14 mouse cellular contexts compared by ENCODE assay signal in genomic region chr5:136583666-136584464, GRCm38 (mm10). TPM values are rescaled to one million over a fixed set of nuclear protein-coding genes. Genes with fewer than 3 reads are reported as not detected.
DNase-seq lines count a peak whose midpoint lies in the region; ATAC-seq and TF ChIP-seq lines count a peak whose summit lies in the region.
"Had no signal": no experiment of that assay in that cellular context is flagged by ENCODE, and none has a peak within 500 bp of the region (broad histone marks: within the 10 kb centered on the region; RNA-seq: fewer than 3 reads in every experiment).

No protein-coding gene starts in this region.

- ATAC-seq in granulocyte monocyte progenitor cell, adult 5-6 weeks (replicated peaks; ENCODE audit: poor library complexity, severe bottlenecking): peak; percentile 84
- no peak for ATAC-seq in forebrain, embryonic 15.5 days (replicated peaks)
- no peak for ATAC-seq in midbrain, embryonic 14.5 days (ENCODE audit: low FRiP score, low TSS enrichment)
- ATAC-seq: forebrain, postnatal 0 days had no signal

- TF ChIP-seq CTCF in spleen, adult 2 months (IDR thresholded peaks at IDR 0.05; ENCODE audit: extremely low read depth, insufficient read depth, insufficient read length, insufficient replicate concordance): no peak

- WGBS in spleen, adult 2 months: 33% methylated on average over 4 of the region's 4 CpGs
- 71% methylated on average over 4 of the region's 4 CpGs for WGBS in forebrain, embryonic 15.5 days
- WGBS in midbrain, embryonic 14.5 days: 81% methylated on average over 4 of the region's 4 CpGs

- peaks cover 4% of the 10 kb centered on the region; the same call in 1 of the 2 replicates for H3K27me3 ChIP-seq in spleen, adult 2 months (ENCODE audit: control insufficient read depth, insufficient read depth, low read length)
- H3K27me3 ChIP-seq in splenic B cell, adult 2 months (ENCODE audit: control insufficient read depth, insufficient read depth, low read length, poor library complexity, severe bottlenecking): no peaks in the 10 kb centered on the region
- peaks cover 31% of the 10 kb centered on the region for H3K27me3 ChIP-seq in forebrain, embryonic 15.5 days
- peaks cover 18% of the 10 kb centered on the region for H3K27me3 ChIP-seq in midbrain, embryonic 14.5 days (ENCODE audit: control insufficient read depth, insufficient read depth, low read length)

- no peak for TF ChIP-seq POLR2A in spleen, adult 2 months (IDR thresholded peaks at IDR 0.05; ENCODE audit: low read depth, low read length)

- no peaks in the 10 kb centered on the region for H3K9me3 ChIP-seq in ES-E14 (ENCODE audit: control insufficient read depth, insufficient read depth, low read depth, low read length)
- H3K9me3 ChIP-seq in forebrain, embryonic 15.5 days: no peaks in the 10 kb centered on the region
- H3K9me3 ChIP-seq in midbrain, embryonic 14.5 days (ENCODE audit: control insufficient read depth, low read length): no peaks in the 10 kb centered on the region
- H3K9me3 ChIP-seq: hindbrain, embryonic 12.5 days; stomach, embryonic 15.5 days had no signal

- in situ Hi-C loops in ES-E14 (cut with MboI; ENCODE audit: low sequenced_read_pairs in 2 of 2, unreplicated experiment in 2 of 2): no loop called here

- no peaks in the 10 kb centered on the region for H3K36me3 ChIP-seq in spleen, adult 2 months (ENCODE audit: control insufficient read depth, insufficient read depth, low read length)
- H3K36me3 ChIP-seq in ES-E14 (ENCODE audit: control insufficient read depth, insufficient read depth, low read length, poor library complexity, severe bottlenecking): no peaks in the 10 kb centered on the region
- no peaks in the 10 kb centered on the region for H3K36me3 ChIP-seq in splenic B cell, adult 2 months (ENCODE audit: control insufficient read depth, insufficient read depth, low read length, poor library complexity, severe bottlenecking)
- H3K36me3 ChIP-seq in forebrain, embryonic 15.5 days: no peaks in the 10 kb centered on the region
- no peaks in the 10 kb centered on the region for H3K36me3 ChIP-seq in midbrain, embryonic 14.5 days (ENCODE audit: control insufficient read depth, insufficient read depth, low read length)
- H3K36me3 ChIP-seq: hindbrain, embryonic 12.5 days; limb, embryonic 15.5 days; stomach, embryonic 15.5 days had no signal

- H3K4me1 ChIP-seq in spleen, adult 2 months (ENCODE audit: control insufficient read depth, insufficient read depth, insufficient read length): peaks cover 4% of the 10 kb centered on the region; the same call in 1 of the 2 replicates
- H3K4me1 ChIP-seq in ES-E14 (ENCODE audit: control insufficient read depth in 2 of 2, insufficient read depth in 2 of 2, low read length in 2 of 2, poor library complexity in 1 of 2): peaks cover 0 to 14% of the 10 kb centered on the region in 2 experiments; a peak in 3 of 4 replicates
- H3K4me1 ChIP-seq in forebrain, embryonic 15.5 days: no peaks in the 10 kb centered on the region
- no peaks in the 10 kb centered on the region for H3K4me1 ChIP-seq in midbrain, embryonic 14.5 days (ENCODE audit: control insufficient read depth, insufficient read depth, low read length)
- H3K4me1 ChIP-seq: hindbrain, embryonic 12.5 days had no signal

- no peak overlapping the region for H3K4me3 ChIP-seq in spleen, adult 2 months (ENCODE audit: extremely low read depth, insufficient read depth, insufficient read length)
- H3K4me3 ChIP-seq in ES-E14 (ENCODE audit: insufficient read depth in 1 of 2, low read depth in 1 of 2, low read length in 2 of 2, poor library complexity in 1 of 2, severe bottlenecking in 1 of 2): no peak overlapping the region
- H3K4me3 ChIP-seq in forebrain, embryonic 15.5 days: no peak overlapping the region
- H3K4me3 ChIP-seq in midbrain, embryonic 14.5 days (replicated peaks; ENCODE audit: low read depth, low read length): no peak overlapping the region
- H3K4me3 ChIP-seq: hindbrain, embryonic 12.5 days; limb, embryonic 15.5 days; stomach, embryonic 15.5 days had no signal

- H3K9ac ChIP-seq in ES-E14 (ENCODE audit: insufficient read depth, low read depth, low read length, poor library complexity, severe bottlenecking): no peak overlapping the region
- H3K9ac ChIP-seq in forebrain, embryonic 15.5 days (replicated peaks): no peak overlapping the region
- H3K9ac ChIP-seq in midbrain, embryonic 14.5 days (replicated peaks; ENCODE audit: low read length): no peak overlapping the region
- H3K9ac ChIP-seq: forebrain, postnatal 0 days; hindbrain, embryonic 12.5 days; limb, embryonic 15.5 days; stomach, embryonic 15.5 days had no signal

- H3K4me2 ChIP-seq in forebrain, embryonic 15.5 days (replicated peaks): no peak overlapping the region
- no peak overlapping the region for H3K4me2 ChIP-seq in midbrain, embryonic 14.5 days (ENCODE audit: low read length)
- H3K4me2 ChIP-seq: hindbrain, embryonic 12.5 days; limb, embryonic 15.5 days; stomach, embryonic 15.5 days had no signal

- no peak overlapping the region for H3K27ac ChIP-seq in spleen, adult 2 months (ENCODE audit: insufficient read depth, low read length)
- peak overlapping the region; percentile 71; the same call in 1 of the 2 replicates for H3K27ac ChIP-seq in ES-E14 (ENCODE audit: insufficient read depth, low read depth, low read length, poor library complexity, severe bottlenecking)
- no peak overlapping the region for H3K27ac ChIP-seq in forebrain, embryonic 15.5 days (replicated peaks)
- H3K27ac ChIP-seq in midbrain, embryonic 14.5 days (replicated peaks; ENCODE audit: low read depth, low read length): no peak overlapping the region
- H3K27ac ChIP-seq: hindbrain, embryonic 12.5 days; limb, embryonic 15.5 days; stomach, embryonic 15.5 days had no signal

- DNase-seq in spleen, adult 2 months (ENCODE audit: low read depth in 1 of 2, low spot score in 2 of 2): peak; percentile 21 to 54
- DNase-seq in spleen, postnatal 14 days (ENCODE audit: low spot score in 2 of 2): no peak
- no peak for DNase-seq in ES-E14 (ENCODE audit: low read depth, low spot score)
- DNase-seq in splenic B cell, adult 2 months (ENCODE audit: low read depth, low spot score): peak; percentile 80
- no peak for DNase-seq in midbrain, embryonic 14.5 days
- DNase-seq: adrenal gland, adult 8-10 months; cerebellum, postnatal 25 days; forebrain, postnatal 0 days; thymus, postnatal 4 days had no signal

TF ChIP-seq in ES-E14, 5 proteins besides CTCF, POLR2A, EP300 and RAD21:
- TF ChIP-seq MAFK (IDR thresholded peaks at IDR 0.05; ENCODE audit: insufficient read depth, low read depth, low read length) (no peak), ZNF384 (IDR thresholded peaks at IDR 0.05; ENCODE audit: low read depth, low read length) (no peak), CHD2 (IDR thresholded peaks at IDR 0.05; ENCODE audit: low read depth, low read length) (no peak), HCFC1 (IDR thresholded peaks at IDR 0.05; ENCODE audit: borderline replicate concordance, insufficient read depth, low read length) (no peak), ZC3H11A (IDR thresholded peaks at IDR 0.05; ENCODE audit: borderline replicate concordance, low read depth, low read length) (no peak)

RNA-seq across cellular contexts. Expression of gene Cux1, which starts 16.6 kb away (rescaled TPM):
- 24.7 and 28.4 TPM in 2 replicates for polyA plus RNA-seq in spleen, adult 2 months (2012; rRNA removed)
- 22.6 and 23.6 TPM in 2 replicates for total RNA-seq in ES-E14 (2012; rRNA removed)
- total RNA-seq in granulocyte monocyte progenitor cell, adult 5-6 weeks (2014; fragmentation: Nextera tagmentation): 109 and 110 TPM in 2 replicates
- total RNA-seq in granulocyte monocyte progenitor cell, adult 5-6 weeks (2017): 86.0 and 94.1 TPM in 2 replicates
- polyA plus RNA-seq in forebrain, embryonic 15.5 days (2015; fragmentation: Nextera tagmentation; extraction: Ambion mirVana): 144 and 146 TPM in 2 replicates
- 109 and 112 TPM in 2 replicates for polyA plus RNA-seq in midbrain, embryonic 14.5 days (2014; fragmentation: Nextera tagmentation; extraction: Ambion mirVana)

Comparison
In these comparisons a context has a peak if more than half of its experiments do, and no peak if none do; other contexts are left out.
1. DNase-seq: peak in spleen, adult 2 months (2 of 2) and splenic B cell, adult 2 months (single experiment); none in spleen, postnatal 14 days (0 of 2), ES-E14 (single experiment) and midbrain, embryonic 14.5 days (single experiment).